Mouse (Mus musculus) gastrocnemius, postnatal 25 days (tissue): ENCODE measurements at regions not wholly inside any gene's neighbourhood (a gene's known extent, or its start where the extent isn't known, plus 50 kb on each side); places are given as distances from the start of the nearest gene placed in this dataset.
"Not testable (repeated sequence)": the region's sequence is repeated elsewhere in the genome, so short reads cannot be mapped to it uniquely, and the experiment has no call there.

ENCODE experiments used
- DNase-seq: peaks from one replicate; pipeline ENCODE4 v3.0.0; 2022

DNA sequence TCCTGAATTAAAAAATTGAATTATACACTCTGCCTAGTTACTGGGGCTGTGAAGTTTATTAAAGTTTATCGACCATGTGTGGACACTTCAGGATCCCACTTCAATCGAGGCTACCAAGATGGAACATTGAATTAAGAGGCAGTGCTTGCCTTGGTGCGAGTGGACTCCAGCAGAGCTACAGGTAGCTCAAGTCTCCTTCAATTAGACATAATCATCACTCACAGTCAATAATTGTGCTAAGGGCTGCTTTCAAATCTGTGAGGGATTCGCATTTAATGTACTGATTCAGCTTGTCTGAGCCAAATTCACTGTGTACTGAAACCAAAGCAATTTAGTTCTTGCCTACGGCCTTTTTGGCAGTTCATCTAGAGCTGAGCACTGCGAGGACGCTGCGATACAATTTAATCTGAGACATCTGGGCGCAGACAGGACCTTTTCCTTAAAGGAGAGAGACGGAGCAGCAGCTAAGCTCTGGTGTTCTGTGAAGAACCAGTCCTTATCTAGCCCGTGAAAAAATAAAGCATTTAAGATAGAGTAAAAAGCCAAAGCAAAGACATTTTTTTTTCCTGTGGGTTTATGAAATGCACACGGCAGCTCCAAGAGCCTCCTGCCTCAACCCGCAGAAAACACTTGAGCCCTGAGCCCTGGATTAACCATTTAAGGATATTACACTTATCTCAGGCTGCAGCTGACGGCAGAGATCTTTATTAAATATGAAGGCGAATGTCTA lies 220.8 kb upstream of the Irx1 start:
- no peak for DNase-seq

DNA sequence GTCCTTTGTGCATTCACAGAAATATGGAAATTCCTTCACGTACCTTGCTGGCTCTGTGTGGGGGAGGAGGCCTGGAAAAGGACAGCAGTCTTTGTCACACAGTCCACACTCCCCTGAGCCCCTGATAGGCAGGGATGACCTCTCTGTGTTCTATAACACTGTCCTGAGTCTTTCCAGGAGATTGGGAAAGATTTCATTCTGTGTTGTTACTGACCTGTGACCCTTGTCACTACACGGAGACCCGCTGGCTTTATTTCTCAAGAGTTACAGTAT lies 221.3 kb upstream of the Irx1 start:
- no peak for DNase-seq

DNA sequence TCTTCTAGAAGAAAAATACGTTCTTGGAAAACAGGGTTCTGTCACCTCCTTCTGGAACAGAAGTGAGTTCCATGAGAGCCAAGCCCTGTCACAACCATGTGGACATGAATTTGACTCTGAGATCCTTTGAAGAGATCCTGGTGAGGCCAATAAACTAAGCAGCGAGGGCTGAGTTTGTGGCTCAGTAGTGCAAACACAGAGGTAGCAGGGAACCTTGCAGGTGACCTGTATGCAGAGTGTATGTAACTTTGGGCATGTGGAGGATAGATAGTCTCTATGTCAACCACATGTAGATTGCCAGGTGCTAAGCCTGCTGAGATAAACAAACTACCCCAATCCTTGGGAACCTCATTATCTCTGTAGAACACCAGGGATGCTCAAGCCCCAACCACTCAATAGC lies 232.4 kb upstream of the Irx1 start:
- no peak for DNase-seq

DNA sequence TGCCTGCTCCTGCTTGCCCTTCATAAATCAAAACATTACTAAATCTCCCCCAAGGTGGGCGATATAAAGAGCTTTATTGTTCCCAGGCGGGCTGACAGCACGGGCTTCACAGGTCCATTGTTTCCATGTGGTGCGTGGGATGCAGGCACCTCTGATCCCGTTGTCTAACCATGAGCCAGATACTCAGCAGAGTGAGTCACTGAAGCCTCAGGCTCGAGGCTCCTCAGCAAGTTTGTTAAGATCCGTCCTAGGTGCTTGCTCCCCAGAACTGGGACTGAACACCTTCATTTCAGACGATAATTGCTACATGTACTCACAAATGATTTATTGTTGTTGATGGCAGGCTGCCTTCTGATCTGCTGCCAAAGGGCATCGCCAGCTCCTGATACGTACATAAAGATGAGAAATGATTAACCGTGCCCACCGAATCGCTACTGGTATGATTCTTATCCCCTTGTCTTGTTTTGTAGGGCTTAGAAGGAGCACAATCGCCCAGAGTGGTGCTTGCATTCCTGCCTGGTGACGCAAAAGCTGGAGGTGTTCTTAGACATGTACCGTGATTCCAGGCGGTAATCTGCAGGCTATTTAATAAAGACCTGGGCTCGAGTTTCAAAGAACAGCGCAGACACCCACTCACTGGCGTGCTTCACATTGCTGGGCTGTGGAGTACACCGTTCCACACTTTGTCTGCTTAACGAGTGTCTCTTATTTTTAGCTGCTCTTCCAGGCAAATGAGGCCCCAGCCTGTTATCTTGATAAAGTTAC lies 235.0 kb upstream of the Irx1 start:
- no peak for DNase-seq

DNA sequence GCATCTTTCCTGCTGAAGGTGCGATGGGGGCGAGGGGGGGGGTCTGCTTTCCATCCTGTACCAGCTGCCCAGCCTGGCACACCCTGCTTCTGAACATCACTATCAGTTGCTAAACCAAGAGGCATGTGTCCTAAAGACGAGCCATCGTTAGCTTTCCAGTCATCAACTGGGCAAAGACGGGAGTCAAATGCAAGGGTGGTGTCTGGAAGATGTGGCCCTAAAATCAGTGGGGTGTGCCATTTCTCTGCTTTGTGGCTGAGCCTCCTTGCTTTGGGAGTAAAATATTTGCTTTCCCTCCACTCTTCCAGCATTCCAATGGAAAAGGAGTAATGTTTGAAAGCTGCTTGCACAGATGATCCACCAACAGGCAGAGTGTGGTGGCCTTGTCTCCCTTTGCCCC lies 246.0 kb upstream of the Irx1 start:
- no peak for DNase-seq

DNA sequence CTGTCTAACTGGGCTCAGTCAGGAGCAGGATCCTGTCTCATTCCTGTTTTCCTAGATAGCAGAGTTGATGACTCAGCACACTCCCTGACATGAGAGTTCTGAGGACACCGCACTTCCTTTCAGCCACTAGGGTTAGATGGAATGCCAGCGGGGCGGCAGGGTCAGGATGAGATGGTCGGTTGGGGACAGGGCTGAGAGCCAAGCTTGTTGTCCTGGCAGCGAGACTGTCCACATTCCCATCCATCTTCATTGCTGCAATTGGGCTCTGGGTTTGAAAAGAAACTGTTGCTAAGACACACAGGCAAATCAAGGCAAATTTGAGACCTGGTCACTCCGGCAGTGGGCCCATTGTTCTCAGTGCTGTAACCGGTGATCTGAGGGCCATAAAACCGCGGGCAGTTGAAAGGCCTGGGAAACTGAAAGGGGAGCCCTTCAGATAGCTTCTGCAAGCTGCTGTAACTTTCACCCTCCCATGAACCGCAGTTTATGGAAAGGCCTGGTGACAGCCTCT lies 246.5 kb upstream of the Irx1 start:
- DNase-seq: no peak

DNA sequence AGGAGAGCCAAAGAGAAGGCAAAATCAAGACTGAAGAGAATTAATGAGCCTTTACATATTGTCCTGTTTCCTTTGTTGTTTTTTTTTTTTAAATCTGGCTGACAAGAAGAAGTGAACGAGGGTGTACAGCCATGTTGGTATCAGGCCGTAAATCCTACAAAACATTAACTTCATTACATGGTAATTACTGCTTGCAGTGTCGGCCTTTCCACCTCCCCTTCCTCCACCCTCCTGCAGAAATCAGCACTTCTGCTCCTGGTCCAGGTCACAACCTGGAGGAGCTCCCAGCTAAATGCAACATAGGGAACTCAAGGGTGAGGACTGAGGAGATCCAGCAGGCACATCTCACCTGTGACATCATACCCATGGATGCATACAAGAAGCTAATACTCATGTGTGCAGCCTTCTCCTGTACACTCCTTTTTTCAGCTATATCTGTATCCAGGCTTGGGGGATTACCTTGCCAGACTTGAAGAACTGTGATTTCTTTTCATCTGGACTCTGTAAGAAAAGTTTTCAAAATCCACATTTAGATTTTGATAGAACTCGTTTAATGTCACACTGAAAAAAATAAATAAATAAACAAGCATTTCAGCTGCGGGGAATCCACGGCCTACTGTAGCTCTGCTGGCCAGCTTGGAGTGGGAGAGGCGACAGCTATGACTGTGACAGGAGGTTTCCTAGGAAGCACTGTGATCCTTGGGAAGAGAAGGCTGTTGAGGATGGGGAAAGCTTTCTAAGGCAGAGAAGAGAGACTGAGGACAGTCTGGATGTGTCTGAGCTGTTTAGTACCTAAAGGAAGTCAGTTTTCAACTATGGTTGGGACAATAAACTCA lies 247.2 kb upstream of the Irx1 start:
- DNase-seq: no peak

DNA sequence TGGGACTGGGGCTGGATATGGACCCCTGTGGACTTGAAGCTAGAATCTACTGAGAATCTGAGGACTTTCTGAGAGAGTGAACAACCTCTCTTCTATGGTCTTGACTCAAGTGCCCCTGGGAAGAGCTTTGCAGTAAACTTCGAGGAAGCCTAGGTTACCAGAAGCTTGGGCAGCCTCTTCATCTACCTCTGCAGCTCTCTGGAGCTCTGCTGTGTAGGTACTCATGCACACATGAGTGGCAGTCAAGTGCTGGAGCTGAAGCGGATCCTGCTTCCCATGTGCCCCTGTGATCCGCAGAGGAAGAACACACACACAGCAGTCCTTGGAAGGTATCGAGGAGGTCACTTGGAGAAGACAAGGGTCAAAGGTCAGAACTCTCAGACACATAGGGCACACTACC lies 248.2 kb upstream of the Irx1 start:
- DNase-seq: no peak

DNA sequence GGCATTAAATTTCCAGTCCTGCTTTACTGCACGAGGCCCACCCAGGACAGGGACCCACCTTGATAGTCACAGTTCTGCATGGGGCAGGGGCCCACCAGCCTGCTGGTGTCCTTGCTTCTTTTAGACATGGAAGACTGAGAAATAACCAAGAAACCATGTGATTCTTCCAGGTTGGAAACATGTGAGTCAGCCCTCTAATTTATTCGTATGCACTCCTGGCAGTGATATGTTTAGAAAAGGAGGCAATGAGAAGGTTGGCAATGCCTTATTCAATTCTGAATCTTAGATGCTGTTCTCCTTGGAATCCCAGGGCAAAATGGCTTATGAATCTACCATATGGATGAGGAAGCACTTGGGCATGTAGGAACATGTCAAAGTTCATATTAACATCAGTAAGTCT lies 249.2 kb upstream of the Irx1 start:
- DNase-seq: no peak

DNA sequence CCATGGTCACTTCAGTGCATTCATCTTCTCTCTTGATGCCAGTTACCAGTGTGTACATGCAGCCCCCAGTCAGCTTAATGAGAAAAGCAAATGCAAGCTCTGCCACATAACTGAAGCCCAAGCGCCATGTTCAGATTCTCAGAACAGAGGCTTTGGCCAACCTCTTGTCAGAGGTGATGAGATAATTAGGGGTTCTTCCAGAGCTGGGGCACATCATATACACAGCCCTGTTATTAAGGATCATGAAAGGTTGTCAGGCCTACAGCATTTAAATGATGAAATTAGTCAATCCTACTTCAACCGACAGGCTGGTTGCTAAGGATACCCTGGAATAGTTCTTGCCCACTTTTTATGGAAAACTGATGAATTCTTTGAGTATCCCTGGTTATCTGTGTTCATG lies 255.8 kb upstream of the Irx1 start:
- DNase-seq: no peak

DNA sequence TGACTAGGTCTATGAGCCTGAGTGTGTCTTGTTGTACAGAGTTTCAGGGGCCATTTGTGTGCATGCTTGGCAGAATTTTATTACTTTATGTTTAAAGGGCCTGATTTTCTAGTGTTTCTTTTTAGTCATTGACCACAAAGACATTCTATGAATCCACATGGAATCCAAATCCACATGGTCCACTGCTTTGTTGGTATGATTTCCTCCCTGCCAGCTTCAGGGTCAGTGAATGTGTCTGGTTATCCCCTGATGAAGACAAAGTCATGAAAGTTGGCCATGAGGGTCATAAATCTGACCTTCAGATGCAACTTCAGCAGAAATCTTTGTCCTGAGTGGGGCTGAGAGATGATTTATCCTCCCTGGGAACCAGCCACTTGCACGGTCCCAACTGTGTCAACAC lies 263.6 kb upstream of the Irx1 start:
- no peak for DNase-seq

DNA sequence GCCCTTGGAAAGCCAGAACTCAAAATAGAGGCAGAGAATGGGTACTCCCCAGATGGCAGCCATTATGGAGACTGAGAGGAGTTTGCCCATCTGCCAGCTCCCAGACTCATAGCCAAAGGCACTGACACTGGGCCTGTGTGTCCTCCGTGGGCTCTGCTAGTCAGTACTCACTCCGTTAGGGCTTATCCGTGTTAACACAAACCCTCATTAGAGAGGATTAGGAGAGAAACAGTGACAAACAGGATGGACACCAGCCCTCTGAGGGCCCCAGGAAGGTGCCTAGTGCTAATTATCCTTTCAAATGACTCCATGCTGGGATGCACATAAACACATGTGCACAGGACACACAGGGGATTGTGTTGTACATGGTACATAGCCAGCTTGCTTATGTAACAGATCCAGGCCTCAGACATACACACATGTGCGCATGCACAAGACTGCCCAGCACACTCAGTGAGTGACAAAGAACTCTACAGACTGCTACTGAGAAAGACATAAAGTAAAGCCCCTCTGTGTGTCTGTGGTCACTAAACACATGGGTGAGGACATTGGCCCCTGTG lies 267.6 kb upstream of the Irx1 start:
- no peak for DNase-seq

DNA sequence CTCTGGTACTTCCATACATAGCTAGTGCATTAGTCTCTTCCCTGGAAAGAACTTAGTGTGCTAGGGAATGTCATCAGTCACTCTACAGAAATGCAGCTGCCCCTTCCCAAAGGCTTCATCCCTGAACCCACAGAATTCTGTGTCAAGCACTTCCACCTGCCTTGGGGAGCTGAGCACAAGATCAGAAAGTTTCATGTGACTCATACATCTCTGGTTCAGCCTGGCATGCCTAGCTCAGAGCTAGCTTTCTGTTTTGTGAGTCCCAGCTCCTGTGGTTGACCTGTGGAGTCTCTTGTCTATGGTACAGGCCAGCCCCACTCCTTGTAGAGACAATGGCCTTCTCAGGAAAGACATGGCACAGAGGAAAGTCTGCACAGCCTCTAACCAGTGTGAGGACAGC lies 268.6 kb upstream of the Irx1 start:
- DNase-seq: no peak

DNA sequence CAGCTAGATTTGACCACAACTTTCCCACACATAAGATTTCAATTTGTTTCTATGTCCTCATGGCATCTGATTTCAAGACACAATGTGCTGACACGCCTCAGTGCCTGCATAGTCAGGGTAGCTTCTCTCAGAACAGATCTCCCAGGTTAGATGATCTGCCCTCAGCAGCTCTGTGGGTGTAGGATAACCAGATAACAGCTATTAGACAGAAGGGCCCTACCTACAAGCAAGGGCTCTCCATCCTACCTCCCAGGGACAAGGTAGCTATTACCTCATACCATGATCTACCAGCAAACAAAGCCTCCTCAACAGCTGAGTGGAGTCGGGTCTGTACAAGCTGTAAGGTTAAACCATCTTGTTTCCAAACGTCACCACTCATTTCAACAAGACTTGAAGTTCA lies 278.4 kb upstream of the Irx1 start:
- DNase-seq: no peak

DNA sequence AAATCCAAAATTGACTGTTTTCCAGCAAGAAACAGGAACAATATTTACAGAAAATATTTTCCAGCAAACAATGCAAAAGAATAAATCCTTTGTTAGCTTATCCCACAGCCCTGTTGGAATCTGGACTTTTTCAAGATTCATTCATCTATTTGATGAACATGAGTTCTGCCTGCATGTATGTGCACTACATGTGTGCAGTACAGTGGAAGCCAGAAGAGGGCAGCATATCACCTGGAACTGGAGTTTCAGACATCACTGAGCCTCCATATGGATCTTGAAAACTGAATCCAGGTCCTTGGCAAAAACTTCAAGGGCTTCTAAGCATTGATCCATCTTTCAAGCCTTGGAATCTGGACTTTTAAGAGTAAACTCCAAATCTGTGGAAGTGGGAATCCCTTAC lies 286.9 kb upstream of the Irx1 start:
- no peak for DNase-seq

DNA sequence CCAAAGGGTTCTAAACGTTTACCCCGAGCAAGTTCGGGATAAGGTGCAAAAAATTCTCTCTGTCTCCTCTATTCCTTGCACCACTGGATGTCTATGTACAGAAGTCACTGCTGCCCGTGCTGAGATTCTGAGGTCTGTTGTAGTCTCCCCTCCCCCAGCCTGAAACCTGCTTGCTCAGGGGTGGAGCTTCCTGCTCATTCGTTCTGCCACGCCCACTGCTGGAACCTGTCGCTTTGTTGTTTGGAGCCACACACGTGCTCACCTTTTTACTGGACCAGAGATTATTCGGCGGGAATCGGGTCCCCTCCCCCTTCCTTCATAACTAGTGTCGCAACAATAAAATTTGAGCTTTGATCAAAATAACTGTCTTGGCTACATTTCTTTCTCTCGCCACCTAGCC lies 289.7 kb upstream of the Irx1 start:
- DNase-seq: not testable (repeated sequence)

DNA sequence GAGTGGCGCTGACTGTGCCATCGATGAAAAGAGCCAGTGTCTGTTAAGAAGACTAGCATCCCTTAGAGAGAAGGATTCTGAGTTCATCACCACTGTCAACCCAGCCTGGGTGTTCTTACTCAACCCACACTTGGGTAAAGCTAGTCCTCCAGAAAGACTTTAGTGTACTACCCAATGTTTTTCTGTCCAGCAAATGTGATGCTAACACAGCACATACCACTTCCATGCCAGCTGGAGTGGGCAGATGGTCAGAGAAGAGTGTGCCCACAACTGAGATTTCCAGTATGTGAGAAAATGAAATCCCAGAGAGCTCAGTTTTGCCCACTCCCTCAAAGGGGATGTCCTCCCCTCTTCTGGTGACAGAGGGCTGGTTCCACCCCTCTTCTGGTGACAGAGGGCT lies 295.3 kb upstream of the Irx1 start:
- DNase-seq: no peak

DNA sequence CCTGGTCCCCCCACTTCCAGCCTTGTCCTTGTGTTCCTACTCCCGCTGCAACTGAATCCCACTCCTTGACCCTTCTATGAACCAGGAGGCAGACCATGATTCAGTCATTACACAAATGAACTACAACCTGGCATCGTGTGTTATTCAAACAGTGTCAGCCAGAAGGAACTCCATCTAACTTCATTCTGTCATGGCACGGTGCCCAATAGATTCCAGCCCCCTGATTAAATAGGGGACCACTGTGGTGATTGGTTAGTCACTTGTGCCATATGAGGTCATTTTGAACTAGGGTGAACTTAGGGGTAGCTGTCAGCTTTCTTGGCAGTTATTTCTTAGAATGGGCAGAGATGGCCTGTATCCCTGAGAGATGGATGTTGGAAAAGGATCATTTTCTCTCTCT lies 300.9 kb upstream of the Irx1 start:
- DNase-seq: no peak

DNA sequence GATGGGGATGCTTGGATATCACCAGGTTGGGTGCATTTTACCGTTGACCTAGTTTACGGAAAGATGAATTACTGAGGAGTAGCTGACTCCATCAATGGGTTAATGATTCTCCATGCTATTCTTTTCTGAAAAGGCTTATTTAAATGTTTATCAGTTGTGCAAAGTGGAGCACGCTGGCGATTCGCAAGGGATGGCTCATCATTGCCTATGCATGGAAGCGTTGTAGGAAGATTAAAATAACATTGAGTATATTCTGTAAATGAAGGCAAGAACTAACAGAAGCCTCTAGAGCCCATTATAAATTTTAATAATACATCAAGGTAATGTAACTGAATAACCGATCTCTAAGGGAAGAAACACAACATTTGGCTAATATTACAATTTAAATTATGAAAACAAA lies 301.6 kb upstream of the Irx1 start:
- no peak for DNase-seq

DNA sequence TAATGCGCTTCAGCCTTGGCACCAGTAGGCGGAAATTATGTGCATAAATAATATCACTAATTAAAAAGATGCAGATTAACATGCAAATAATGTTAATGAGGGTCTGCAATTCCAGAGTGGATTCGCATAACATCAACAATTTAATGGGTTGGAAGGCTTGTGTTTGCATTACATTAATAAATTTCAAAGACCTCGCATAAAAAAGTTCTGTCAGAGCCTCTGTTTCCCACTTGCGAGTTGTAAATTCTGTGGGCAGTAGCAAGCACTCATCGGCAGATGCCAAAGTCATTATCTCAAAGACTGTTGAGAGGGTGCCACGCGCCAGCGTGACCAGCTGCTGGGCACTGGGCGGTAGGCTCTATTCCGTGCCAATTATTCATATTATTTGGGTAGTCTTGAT lies 302.1 kb upstream of the Irx1 start:
- DNase-seq: no peak

DNA sequence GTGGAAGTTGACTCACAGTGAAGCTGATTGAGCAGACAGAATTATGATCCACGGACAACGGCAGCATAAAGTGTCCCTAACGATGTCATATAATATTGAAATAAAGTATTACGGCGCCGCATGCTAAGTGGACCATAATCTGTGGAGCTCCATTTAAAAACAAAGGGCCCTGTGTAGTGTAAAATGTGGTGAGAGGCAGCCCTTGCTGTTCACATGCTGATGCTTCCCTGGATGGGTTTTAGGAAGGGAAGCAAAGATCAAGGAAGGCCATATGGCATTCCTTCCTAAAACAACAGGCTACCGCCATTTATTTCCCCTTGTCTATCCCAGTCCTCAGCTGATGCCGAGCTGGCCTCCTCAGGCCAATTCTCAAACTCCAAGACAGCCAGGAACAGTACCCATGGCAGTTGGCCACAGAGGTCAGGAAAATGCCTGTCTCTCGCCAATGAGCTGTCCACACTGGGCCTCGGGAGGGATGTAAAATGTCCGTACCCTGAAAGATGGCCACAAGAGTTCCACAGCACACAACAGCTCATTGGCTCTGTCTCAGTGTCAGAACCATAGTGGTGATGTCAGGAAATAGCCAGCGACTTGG lies 302.7 kb upstream of the Irx1 start:
- no peak for DNase-seq

DNA sequence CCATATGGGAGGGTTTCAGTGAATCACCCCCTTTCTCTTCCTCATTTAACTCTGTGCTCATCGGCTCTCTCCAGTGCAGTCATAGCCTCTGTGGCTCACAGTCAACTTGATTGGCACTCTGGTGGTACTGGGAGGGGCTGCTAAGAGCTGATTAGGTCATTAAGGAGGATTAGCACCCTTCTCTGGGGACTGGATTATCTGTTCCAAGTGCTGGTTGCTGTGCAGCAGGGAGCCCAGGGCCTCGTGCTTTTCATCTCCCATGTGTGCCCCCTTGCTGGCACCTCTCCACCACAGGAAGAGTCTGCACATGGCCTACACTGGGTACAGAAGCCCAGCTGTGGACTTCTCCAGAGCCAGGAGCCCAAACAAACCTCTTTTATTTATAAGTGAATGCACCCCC lies 316.8 kb upstream of the Irx1 start:
- no peak for DNase-seq

DNA sequence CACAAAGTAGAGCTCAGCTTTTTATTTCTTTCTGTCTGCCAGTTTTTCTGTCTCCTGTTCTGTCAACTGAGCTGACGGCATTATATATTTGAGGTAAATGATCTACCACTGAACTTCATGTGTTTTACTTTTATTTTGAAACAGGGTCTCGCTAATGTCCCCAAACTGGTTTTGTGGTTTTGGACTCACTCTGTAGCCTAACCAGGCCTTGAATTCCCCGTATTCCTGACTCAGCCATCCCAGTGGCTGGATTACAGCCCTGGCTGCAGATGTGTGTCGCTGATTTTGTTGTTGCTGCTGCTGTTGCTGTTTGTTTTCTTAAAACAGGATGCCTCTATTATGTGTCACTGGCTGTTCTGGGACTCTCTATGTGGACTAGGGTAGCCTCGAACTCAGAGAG lies 317.3 kb upstream of the Irx1 start:
- no peak for DNase-seq
